Mouse (Mus musculus) hindbrain, embryonic 13.5 days (tissue): ENCODE data around the gene Izumo2. TPM values are rescaled to one million over a fixed set of nuclear protein-coding genes. Genes with fewer than 3 reads are reported as not detected.

Source experiments
- ATAC-seq: fragments of 200-750 bp; cut with Nextera tagmentation; 2 replicates; pipeline ENCODE4 v1.8.0; 2017; ENCODE audit warnings: moderate TSS enrichment; ENCODE audit not compliant: low FRiP score
- H3K27ac ChIP-seq: fragments of 300-500 bp; sonication (generic); 2 replicates; pipeline ENCODE4 v1.5.1; 2015; ENCODE audit warnings: inconsistent platforms, mild to moderate bottlenecking, moderate library complexity
- H3K27me3 ChIP-seq: fragments of 300-500 bp; sonication (generic); 2 replicates; pipeline ENCODE4 v1.6.1; 2015; ENCODE audit warnings: mild to moderate bottlenecking, inconsistent platforms
- H3K36me3 ChIP-seq: fragments of 300-500 bp; sonication (generic); 2 replicates; pipeline ENCODE4 v1.6.1; 2015; ENCODE audit warnings: mild to moderate bottlenecking, inconsistent platforms
- H3K4me1 ChIP-seq: fragments of 300-500 bp; sonication (generic); replicated peaks from 2 replicates; pipeline ENCODE4 v1.6.1; 2015; ENCODE audit warnings: inconsistent platforms
- H3K4me2 ChIP-seq: fragments of 300-500 bp; sonication (generic); 2 replicates; pipeline ENCODE4 v1.6.1; 2015; ENCODE audit warnings: inconsistent platforms, mild to moderate bottlenecking, moderate library complexity
- H3K4me3 ChIP-seq: fragments of 300-500 bp; sonication (generic); 2 replicates; pipeline ENCODE4 v1.5.1; 2015; ENCODE audit warnings: mild to moderate bottlenecking, inconsistent platforms
- H3K9ac ChIP-seq: fragments of 300-500 bp; sonication (generic); 2 replicates; pipeline ENCODE4 v1.6.1; 2015; ENCODE audit warnings: mild to moderate bottlenecking, inconsistent platforms
- H3K9me3 ChIP-seq: fragments of 300-500 bp; sonication (generic); 2 replicates; pipeline ENCODE4 v1.6.1; 2016; ENCODE audit warnings: inconsistent platforms
- WGBS: fragments of 180-500 bp; shearing (Covaris S2); methylation state at CpG from one replicate; pipeline ENCODE4 v1.1.7; 2015; 5-methylcytosine and 5-hydroxymethylcytosine counted together
- polyA plus RNA-seq: library from polyadenylated mRNA; unstranded; fragments of >200 nt; fragmentation: Nextera tagmentation; extraction: Ambion mirVana; gene quantifications from 2 replicates; pipeline ENCODE4 v1.2.1, GENCODE M21; 2015

The Izumo2 gene
- polyA plus RNA-seq = not detected in 2 replicates

- WGBS = 71% methylated on average over 14 of the region's 14 CpGs
- Histone ChIP-seq H3K4me1 (no peaks in the 10 kb centered on the region), H3K9ac (no peak within 1 kb of the TSS), H3K4me3 (no peak within 1 kb of the TSS), H3K27ac (no peak within 1 kb of the TSS), H3K9me3 (no peaks in the 10 kb centered on the region), H3K36me3 (no peaks in the 10 kb centered on the region), H3K4me2 (no peak within 1 kb of the TSS), H3K27me3 (no peaks in the 10 kb centered on the region)
- ATAC-seq = no peak
Observed at GRCm38 (mm10) chr7:44708574-44708973, at the start of gene Izumo2. Izumo2 (plus strand) TSS chr7:44708742.

- no peaks in the 10 kb centered on the region for H3K9me3 ChIP-seq
- H3K4me2 ChIP-seq = no peak overlapping the region
- H3K4me1 ChIP-seq = no peaks in the 10 kb centered on the region
- no peaks in the 10 kb centered on the region for H3K36me3 ChIP-seq
- no peak overlapping the region for H3K9ac ChIP-seq
- H3K27me3 ChIP-seq = peaks cover 9% of the 10 kb centered on the region; the same call in 1 of the 2 replicates
- no peak overlapping the region for H3K4me3 ChIP-seq
- ATAC-seq = no peak
- H3K27ac ChIP-seq = no peak overlapping the region
- WGBS = 86% methylated on average over 5 of the region's 5 CpGs
Observed at GRCm38 (mm10) chr7:44661219-44661618, 47.3 kb upstream of the Izumo2 start.

- no peaks in the 10 kb centered on the region for H3K36me3 ChIP-seq
- no peak overlapping the region for H3K9ac ChIP-seq
- 20% methylated on average over 8 of the region's 8 CpGs for WGBS
- H3K27ac ChIP-seq = no peak overlapping the region
- no peak for ATAC-seq
- no peaks in the 10 kb centered on the region for H3K9me3 ChIP-seq
- H3K4me1 ChIP-seq = no peaks in the 10 kb centered on the region
- no peak overlapping the region for H3K4me3 ChIP-seq
- H3K27me3 ChIP-seq = peaks cover 14% of the 10 kb centered on the region
- no peak overlapping the region for H3K4me2 ChIP-seq
Observed at GRCm38 (mm10) chr7:44662168-44662567, 46.4 kb upstream of the Izumo2 start.

GRCm38 (mm10) chr7:44662569-44662968, 46.0 kb upstream of the Izumo2 start:
- no peaks in the 10 kb centered on the region for H3K36me3 ChIP-seq
- 19% methylated on average over 3 of the region's 3 CpGs for WGBS
- no peak overlapping the region for H3K4me2 ChIP-seq
- H3K4me3 ChIP-seq = no peak overlapping the region
- H3K27me3 ChIP-seq = peaks cover 18% of the 10 kb centered on the region
- H3K4me1 ChIP-seq = no peaks in the 10 kb centered on the region
- H3K9me3 ChIP-seq = no peaks in the 10 kb centered on the region
- H3K27ac ChIP-seq = no peak overlapping the region
- no peak for ATAC-seq
- H3K9ac ChIP-seq = no peak overlapping the region

- 81% methylated on average over 5 of the region's 5 CpGs for WGBS
Observed at GRCm38 (mm10) chr7:44663546-44663945, 45.0 kb upstream of the Izumo2 start.

GRCm38 (mm10) chr7:44664731-44665130, 43.8 kb upstream of the Izumo2 start:
- H3K9me3 ChIP-seq = no peaks in the 10 kb centered on the region
- H3K4me1 ChIP-seq = no peaks in the 10 kb centered on the region
- H3K27ac ChIP-seq = no peak overlapping the region
- no peak overlapping the region for H3K4me3 ChIP-seq
- H3K4me2 ChIP-seq = no peak overlapping the region
- H3K36me3 ChIP-seq = no peaks in the 10 kb centered on the region
- peaks cover 38% of the 10 kb centered on the region for H3K27me3 ChIP-seq
- H3K9ac ChIP-seq = no peak overlapping the region
- no peak for ATAC-seq
- 40% methylated on average over 11 of the region's 11 CpGs for WGBS

More at GRCm38 (mm10) chr7:44663546-44663945, 45.0 kb upstream of the Izumo2 start:
- no peak for ATAC-seq
- Histone ChIP-seq H3K4me1 (no peaks in the 10 kb centered on the region), H3K9ac (no peak overlapping the region), H3K4me2 (no peak overlapping the region), H3K27me3 (peaks cover 27% of the 10 kb centered on the region), H3K36me3 (no peaks in the 10 kb centered on the region), H3K27ac (no peak overlapping the region), H3K9me3 (no peaks in the 10 kb centered on the region), H3K4me3 (no peak overlapping the region)

GRCm38 (mm10) chr7:44666462-44666861, 42.1 kb upstream of the Izumo2 start:
- Histone ChIP-seq H3K4me2 (no peak overlapping the region), H3K4me3 (no peak overlapping the region), H3K36me3 (no peaks in the 10 kb centered on the region), H3K9me3 (no peaks in the 10 kb centered on the region), H3K27ac (no peak overlapping the region), H3K4me1 (peaks cover 12% of the 10 kb centered on the region), H3K9ac (no peak overlapping the region), H3K27me3 (peaks cover 55% of the 10 kb centered on the region)
- no peak for ATAC-seq
- WGBS = 77% methylated on average over 2 of the region's 2 CpGs

- H3K4me2 ChIP-seq = no peak overlapping the region
- WGBS = 71% methylated on average over 13 of the region's 13 CpGs
- H3K9ac ChIP-seq = no peak overlapping the region
- no peak overlapping the region for H3K27ac ChIP-seq
- no peaks in the 10 kb centered on the region for H3K9me3 ChIP-seq
- no peak overlapping the region for H3K4me3 ChIP-seq
- peaks cover 13% of the 10 kb centered on the region for H3K4me1 ChIP-seq
- H3K36me3 ChIP-seq = no peaks in the 10 kb centered on the region
- H3K27me3 ChIP-seq = peaks cover 63% of the 10 kb centered on the region
- no peak for ATAC-seq
Observed at GRCm38 (mm10) chr7:44667996-44668738, 40.4 kb upstream of the Izumo2 start.

GRCm38 (mm10) chr7:44669103-44669502, 39.4 kb upstream of the Izumo2 start:
- peaks cover 13% of the 10 kb centered on the region for H3K4me1 ChIP-seq
- H3K4me3 ChIP-seq = no peak overlapping the region
- H3K9me3 ChIP-seq = no peaks in the 10 kb centered on the region
- no peak overlapping the region for H3K27ac ChIP-seq
- no peak overlapping the region for H3K9ac ChIP-seq
- no peak overlapping the region for H3K4me2 ChIP-seq
- no peaks in the 10 kb centered on the region for H3K36me3 ChIP-seq
- ATAC-seq = no peak
- H3K27me3 ChIP-seq = peaks cover 68% of the 10 kb centered on the region
- 17% methylated on average over 21 of the region's 21 CpGs for WGBS

- Histone ChIP-seq H3K9ac (peak within 1 kb of the TSS; percentile 51; the same call in 1 of the 2 replicates), H3K4me2 (peak within 1 kb of the TSS; percentile 57), H3K27ac (no peak within 1 kb of the TSS), H3K27me3 (peaks cover 65% of the 10 kb centered on the region), H3K36me3 (no peaks in the 10 kb centered on the region), H3K4me1 (peaks cover 13% of the 10 kb centered on the region), H3K4me3 (peak within 1 kb of the TSS; percentile 33), H3K9me3 (no peaks in the 10 kb centered on the region)
- under 1% methylated on average over 23 of the region's 23 CpGs for WGBS
- peak; percentile 96 for ATAC-seq
Observed at GRCm38 (mm10) chr7:44670803-44671202, 37.7 kb upstream of the Izumo2 start, which contains the start of gene Myh14. Myh14 (minus strand) TSS chr7:44670843.

GRCm38 (mm10) chr7:44672193-44672592, 36.3 kb upstream of the Izumo2 start:
- no peaks in the 10 kb centered on the region for H3K9me3 ChIP-seq
- no peak for ATAC-seq

GRCm38 (mm10) chr7:44674511-44674910, 34.0 kb upstream of the Izumo2 start:
- WGBS = 73% methylated on average over 4 of the region's 4 CpGs
- no peak overlapping the region for H3K9ac ChIP-seq
- H3K9me3 ChIP-seq = no peaks in the 10 kb centered on the region
- H3K4me1 ChIP-seq = peaks cover 13% of the 10 kb centered on the region
- ATAC-seq = no peak
- H3K27ac ChIP-seq = no peak overlapping the region
- H3K36me3 ChIP-seq = no peaks in the 10 kb centered on the region
- H3K27me3 ChIP-seq = peaks cover 41% of the 10 kb centered on the region
- H3K4me2 ChIP-seq = no peak overlapping the region
- no peak overlapping the region for H3K4me3 ChIP-seq

More at GRCm38 (mm10) chr7:44672193-44672592, 36.3 kb upstream of the Izumo2 start:
- Histone ChIP-seq H3K27ac (no peak overlapping the region), H3K27me3 (peaks cover 59% of the 10 kb centered on the region), H3K36me3 (no peaks in the 10 kb centered on the region), H3K4me3 (no peak overlapping the region), H3K4me2 (no peak overlapping the region), H3K9ac (no peak overlapping the region), H3K4me1 (peaks cover 13% of the 10 kb centered on the region)
- 76% methylated on average over 5 of the region's 5 CpGs for WGBS

GRCm38 (mm10) chr7:44675171-44675570, 33.4 kb upstream of the Izumo2 start:
- WGBS = 54% methylated on average over 6 of the region's 6 CpGs
- Histone ChIP-seq H3K27ac (no peak overlapping the region), H3K4me3 (no peak overlapping the region), H3K9me3 (no peaks in the 10 kb centered on the region), H3K9ac (no peak overlapping the region), H3K36me3 (no peaks in the 10 kb centered on the region), H3K27me3 (peaks cover 35% of the 10 kb centered on the region), H3K4me2 (no peak overlapping the region), H3K4me1 (peaks cover 13% of the 10 kb centered on the region)
- no peak for ATAC-seq
